15 mouse cellular contexts compared by ENCODE assay signal in genomic region chr12:105511109-105511508, GRCm38 (mm10). TPM values are rescaled to one million over a fixed set of nuclear protein-coding genes. Genes with fewer than 3 reads are reported as not detected.
DNase-seq lines count a peak whose midpoint lies in the region; ATAC-seq and TF ChIP-seq lines count a peak whose summit lies in the region.
"Had no signal": no experiment of that assay in that cellular context is flagged by ENCODE, and none has a peak within 500 bp of the region (broad histone marks: within the 10 kb centered on the region; RNA-seq: fewer than 3 reads in every experiment).

No protein-coding gene starts in this region.

- ATAC-seq in hindbrain, postnatal 0 days, result no peak
- no peak for ATAC-seq in hindbrain, embryonic 13.5 days (ENCODE audit: low FRiP score)
- ATAC-seq in intestine, embryonic 16.5 days, result peak; percentile 19; the same call in 1 of the 2 replicates
- ATAC-seq in liver, postnatal 0 days, result no peak
- ATAC-seq: forebrain, embryonic 16.5 days; midbrain, embryonic 16.5 days had no signal

- no peak for TF ChIP-seq CTCF in hindbrain, postnatal 0 days (IDR thresholded peaks at IDR 0.05; ENCODE audit: low read depth)
- no peak for TF ChIP-seq CTCF in lung, adult 2 months (IDR thresholded peaks at IDR 0.05; ENCODE audit: insufficient read depth, low read length)
- TF ChIP-seq CTCF in liver, postnatal 0 days (IDR thresholded peaks at IDR 0.05; ENCODE audit: low read depth), result no peak

- no peaks in the 10 kb centered on the region for H3K36me3 ChIP-seq in hindbrain, postnatal 0 days (ENCODE audit: insufficient read depth, low read length)
- no peaks in the 10 kb centered on the region for H3K36me3 ChIP-seq in hindbrain, embryonic 13.5 days
- no peaks in the 10 kb centered on the region for H3K36me3 ChIP-seq in intestine, embryonic 16.5 days (ENCODE audit: control insufficient read depth, insufficient read depth, low read length)
- H3K36me3 ChIP-seq in liver, postnatal 0 days (replicated peaks; ENCODE audit: insufficient read depth, low read length), result no peaks in the 10 kb centered on the region
- H3K36me3 ChIP-seq: embryonic facial prominence, embryonic 13.5 days had no signal

- peak overlapping the region; percentile 32; the same call in 1 of the 2 replicates for H3K27ac ChIP-seq in hindbrain, postnatal 0 days
- H3K27ac ChIP-seq in hindbrain, embryonic 13.5 days, result no peak overlapping the region
- peak overlapping the region; percentile 79 for H3K27ac ChIP-seq in intestine, embryonic 16.5 days (ENCODE audit: low read length)
- H3K27ac ChIP-seq in liver, postnatal 0 days (ENCODE audit: low read depth), result no peak overlapping the region
- H3K27ac ChIP-seq: embryonic facial prominence, embryonic 13.5 days; liver, embryonic 14.5 days had no signal

- H3K4me3 ChIP-seq in hindbrain, postnatal 0 days (ENCODE audit: low read length), result no peak overlapping the region
- no peak overlapping the region for H3K4me3 ChIP-seq in hindbrain, embryonic 13.5 days
- H3K4me3 ChIP-seq in lung, adult 2 months (replicated peaks; ENCODE audit: extremely low read depth, low read depth, low read length), result no peak overlapping the region
- H3K4me3 ChIP-seq in intestine, embryonic 16.5 days (ENCODE audit: low read length), result no peak overlapping the region
- H3K4me3 ChIP-seq in liver, postnatal 0 days (ENCODE audit: low read depth, low read length), result no peak overlapping the region
- H3K4me3 ChIP-seq: embryonic facial prominence, embryonic 13.5 days had no signal

- no peaks in the 10 kb centered on the region for H3K9me3 ChIP-seq in hindbrain, postnatal 0 days (ENCODE audit: low read length)
- H3K9me3 ChIP-seq in hindbrain, embryonic 13.5 days, result no peaks in the 10 kb centered on the region
- H3K9me3 ChIP-seq in intestine, embryonic 16.5 days (ENCODE audit: control insufficient read depth, low read length), result no peaks in the 10 kb centered on the region
- no peaks in the 10 kb centered on the region for H3K9me3 ChIP-seq in liver, postnatal 0 days (ENCODE audit: low read length)
- H3K9me3 ChIP-seq: embryonic facial prominence, embryonic 13.5 days had no signal

- no peaks in the 10 kb centered on the region for H3K4me1 ChIP-seq in hindbrain, postnatal 0 days (ENCODE audit: insufficient read depth, low read length)
- H3K4me1 ChIP-seq in hindbrain, embryonic 13.5 days (replicated peaks), result no peaks in the 10 kb centered on the region
- H3K4me1 ChIP-seq in lung, adult 2 months (ENCODE audit: control insufficient read depth, insufficient read depth, low read length), result peaks cover 5% of the 10 kb centered on the region; the same call in 1 of the 2 replicates
- peaks cover 12% of the 10 kb centered on the region for H3K4me1 ChIP-seq in intestine, embryonic 16.5 days (ENCODE audit: control insufficient read depth, insufficient read depth, low read length)
- H3K4me1 ChIP-seq in liver, postnatal 0 days (ENCODE audit: insufficient read depth), result no peaks in the 10 kb centered on the region

- no peak overlapping the region for H3K4me2 ChIP-seq in hindbrain, postnatal 0 days (ENCODE audit: low read depth, low read length)
- no peak overlapping the region for H3K4me2 ChIP-seq in hindbrain, embryonic 13.5 days
- no peak overlapping the region for H3K4me2 ChIP-seq in intestine, embryonic 16.5 days (ENCODE audit: low read depth, low read length)
- H3K4me2 ChIP-seq in liver, postnatal 0 days (ENCODE audit: low read depth, low read length), result no peak overlapping the region
- H3K4me2 ChIP-seq: embryonic facial prominence, embryonic 13.5 days had no signal

- H3K27me3 ChIP-seq in hindbrain, postnatal 0 days (ENCODE audit: insufficient read depth, low read length), result no peaks in the 10 kb centered on the region
- no peaks in the 10 kb centered on the region for H3K27me3 ChIP-seq in hindbrain, embryonic 13.5 days
- no peaks in the 10 kb centered on the region; the same call in 1 of the 2 replicates for H3K27me3 ChIP-seq in intestine, embryonic 16.5 days (replicated peaks; ENCODE audit: control insufficient read depth, insufficient read depth, low read length)
- H3K27me3 ChIP-seq in liver, postnatal 0 days (ENCODE audit: insufficient read depth, low read length), result no peaks in the 10 kb centered on the region
- H3K27me3 ChIP-seq: embryonic facial prominence, embryonic 13.5 days had no signal

- TF ChIP-seq EP300 in liver, postnatal 0 days (IDR thresholded peaks at IDR 0.05; ENCODE audit: low read depth), result no peak

- H3K9ac ChIP-seq in hindbrain, postnatal 0 days (replicated peaks; ENCODE audit: low read length), result no peak overlapping the region
- H3K9ac ChIP-seq in hindbrain, embryonic 13.5 days, result no peak overlapping the region
- no peak overlapping the region for H3K9ac ChIP-seq in intestine, embryonic 16.5 days (ENCODE audit: low read depth, low read length)
- no peak overlapping the region for H3K9ac ChIP-seq in liver, postnatal 0 days (replicated peaks)
- H3K9ac ChIP-seq: embryonic facial prominence, embryonic 13.5 days; liver, embryonic 14.5 days had no signal

- WGBS in hindbrain, postnatal 0 days, result 96% methylated on average over 5 of the region's 5 CpGs
- WGBS in hindbrain, embryonic 13.5 days, result 95% methylated on average over 5 of the region's 5 CpGs
- 71% methylated on average over 5 of the region's 5 CpGs for WGBS in lung, adult 2 months
- 76% methylated on average over 5 of the region's 5 CpGs for WGBS in intestine, embryonic 16.5 days
- 74% methylated on average over 5 of the region's 5 CpGs for WGBS in liver, postnatal 0 days (ENCODE audit: insufficient replicate concordance)

- no peak for DNase-seq in hindbrain, postnatal 0 days (ENCODE audit: low spot score)
- DNase-seq in lung, postnatal 10 days, result peak; percentile 67
- DNase-seq in lung, adult 2 months, result no peak
- peak; percentile 48 for DNase-seq in testis, postnatal 14 days (ENCODE audit: low spot score)
- no peak for DNase-seq in adrenal gland, postnatal 14 days
- DNase-seq in liver, postnatal 0 days, result no peak
- DNase-seq: cerebellum, adult 9-10 months; gastrocnemius, postnatal 36 days; thymus, postnatal 4 days had no signal

- no peak for TF ChIP-seq POLR2A in lung, adult 2 months (IDR thresholded peaks at IDR 0.05; ENCODE audit: borderline replicate concordance, extremely low read depth, low read depth, low read length)

RNA-seq across cellular contexts. Expression of gene Bdkrb2, which starts 51.9 kb away (rescaled TPM):
- total RNA-seq in hindbrain, postnatal 0 days (2014; rRNA removed), result 2.6 and 3.7 TPM in 2 replicates
- polyA plus RNA-seq in hindbrain, postnatal 0 days (2015; fragmentation: Nextera tagmentation; extraction: Ambion mirVana), result 0.90 and 0.98 TPM in 2 replicates
- 1.6 and 1.7 TPM in 2 replicates for polyA plus RNA-seq in hindbrain, embryonic 13.5 days (2015; fragmentation: Nextera tagmentation; extraction: Ambion mirVana)
- polyA plus RNA-seq in lung, adult 2 months (2012; rRNA removed), result 3.7 and 4.8 TPM in 2 replicates
- 5.3 and 5.8 TPM in 2 replicates for polyA plus RNA-seq in intestine, embryonic 16.5 days (2015; fragmentation: Nextera tagmentation; extraction: Ambion mirVana)
- 10.0 and 11.9 TPM in 2 replicates for total RNA-seq in adrenal gland, postnatal 14 days (2021)
- polyA plus RNA-seq in liver, postnatal 0 days (2015; fragmentation: Nextera tagmentation; extraction: Ambion mirVana), result 0.05 TPM in 1 of 2 replicates, not detected in the other
- polyA plus RNA-seq: liver, embryonic 14.5 days had no signal

RNA-seq across cellular contexts. Expression of gene D430019H16Rik, which starts 57.5 kb away (rescaled TPM):
- total RNA-seq in hindbrain, postnatal 0 days (2014; rRNA removed), result 140 TPM in 2 replicates
- polyA plus RNA-seq in hindbrain, postnatal 0 days (2015; fragmentation: Nextera tagmentation; extraction: Ambion mirVana), result 8.6 and 8.9 TPM in 2 replicates
- 12.3 TPM in 2 replicates for polyA plus RNA-seq in hindbrain, embryonic 13.5 days (2015; fragmentation: Nextera tagmentation; extraction: Ambion mirVana)
- polyA plus RNA-seq in lung, adult 2 months (2012; rRNA removed), result 6.3 and 8.2 TPM in 2 replicates
- 0.62 and 0.84 TPM in 2 replicates for polyA plus RNA-seq in intestine, embryonic 16.5 days (2015; fragmentation: Nextera tagmentation; extraction: Ambion mirVana)
- 4.9 and 5.7 TPM in 2 replicates for total RNA-seq in adrenal gland, postnatal 14 days (2021)
- 0.05 TPM in 2 replicates for polyA plus RNA-seq in liver, postnatal 0 days (2015; fragmentation: Nextera tagmentation; extraction: Ambion mirVana)

Comparison
In these comparisons a context has a peak if more than half of its experiments do, and no peak if none do; other contexts are left out.
1. DNase-seq: peak in lung, postnatal 10 days (single experiment) and testis, postnatal 14 days (single experiment); none in hindbrain, postnatal 0 days (single experiment), lung, adult 2 months (single experiment), adrenal gland, postnatal 14 days (single experiment) and liver, postnatal 0 days (single experiment).
2. H3K27ac ChIP-seq: peak in hindbrain, postnatal 0 days (single experiment) and intestine, embryonic 16.5 days (single experiment); none in hindbrain, embryonic 13.5 days (single experiment) and liver, postnatal 0 days (single experiment).